Mouse (Mus musculus): ENCODE measurements at regions not wholly inside any gene's neighbourhood (a gene's known extent, or its start where the extent isn't known, plus 50 kb on each side); places are given as distances from the start of the nearest gene placed in this dataset.

DNA sequence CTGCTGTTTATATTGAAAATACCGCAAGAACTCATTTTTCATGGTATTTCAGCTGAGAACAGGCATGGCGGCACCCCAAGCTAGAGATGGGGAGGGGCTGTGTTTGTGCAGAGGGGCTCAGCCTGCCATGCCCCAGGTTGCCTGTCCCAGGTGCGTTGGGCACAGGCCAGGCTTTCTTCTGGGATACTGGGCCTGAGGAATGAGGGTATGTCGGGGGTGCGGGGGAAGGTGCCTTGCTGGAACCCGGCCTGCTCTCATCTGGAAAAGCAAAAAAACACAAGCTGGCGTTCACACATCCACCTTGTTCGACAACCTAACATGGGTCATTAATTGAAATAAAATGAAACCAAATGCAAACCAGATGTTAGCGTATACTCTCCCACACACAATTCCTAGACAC, 142.2 kb upstream of the Adamts18 start:
- no peak for TF ChIP-seq CTCF (IDR thresholded peaks at IDR 0.05; ENCODE audit: extremely low read depth, insufficient read depth, insufficient read length, insufficient replicate concordance)
- TF ChIP-seq POLR2A (IDR thresholded peaks at IDR 0.05; ENCODE audit: low read depth, low read length): no peak

Data from spleen, adult 2 months (tissue).